22 mouse cellular contexts compared by ENCODE assay signal in genomic region chr3:51842140-51842539, GRCm38 (mm10).
DNase-seq lines count a peak whose midpoint lies in the region; ATAC-seq lines count a peak whose summit lies in the region.
"Had no signal": no experiment of that assay in that cellular context is flagged by ENCODE, and none has a peak within 500 bp of the region (broad histone marks: within the 10 kb centered on the region; RNA-seq: fewer than 3 reads in every experiment).

No protein-coding gene starts in this region.

- H3K9ac ChIP-seq in lung, embryonic 16.5 days (ENCODE audit: low read length), result no peak overlapping the region
- H3K9ac ChIP-seq in embryonic facial prominence, embryonic 15.5 days, result no peak overlapping the region
- no peak overlapping the region for H3K9ac ChIP-seq in stomach, embryonic 15.5 days
- H3K9ac ChIP-seq: heart, embryonic 13.5 days; liver, embryonic 14.5 days had no signal

- H3K4me3 ChIP-seq in lung, embryonic 16.5 days (ENCODE audit: low read length), result no peak overlapping the region
- H3K4me3 ChIP-seq in embryonic facial prominence, embryonic 15.5 days (replicated peaks), result no peak overlapping the region
- no peak overlapping the region for H3K4me3 ChIP-seq in stomach, embryonic 15.5 days (replicated peaks)
- H3K4me3 ChIP-seq: forebrain, embryonic 10.5 days; heart, embryonic 13.5 days; midbrain, embryonic 10.5 days had no signal

- no peak overlapping the region for H3K4me2 ChIP-seq in lung, embryonic 16.5 days (ENCODE audit: low read depth, low read length)
- no peak overlapping the region for H3K4me2 ChIP-seq in embryonic facial prominence, embryonic 15.5 days (replicated peaks)
- no peak overlapping the region for H3K4me2 ChIP-seq in stomach, embryonic 15.5 days
- H3K4me2 ChIP-seq: heart, embryonic 13.5 days had no signal

- H3K36me3 ChIP-seq in lung, embryonic 16.5 days (ENCODE audit: control insufficient read depth, insufficient read depth, low read length), result no peaks in the 10 kb centered on the region
- no peaks in the 10 kb centered on the region for H3K36me3 ChIP-seq in embryonic facial prominence, embryonic 15.5 days
- no peaks in the 10 kb centered on the region for H3K36me3 ChIP-seq in stomach, embryonic 15.5 days
- H3K36me3 ChIP-seq: heart, embryonic 13.5 days had no signal

- peaks cover 16% of the 10 kb centered on the region for H3K4me1 ChIP-seq in lung, embryonic 16.5 days (replicated peaks; ENCODE audit: control insufficient read depth, insufficient read depth, low read length)
- H3K4me1 ChIP-seq in embryonic facial prominence, embryonic 15.5 days, result peaks cover 8% of the 10 kb centered on the region; the same call in 1 of the 2 replicates
- 0 out of 2 replicates have a peak, but pooled peaks cover 4% of the 10 kb centered on the region for H3K4me1 ChIP-seq in stomach, embryonic 15.5 days

- 67% methylated on average over 12 of the region's 12 CpGs for WGBS in lung, embryonic 16.5 days
- 63% methylated on average over 12 of the region's 12 CpGs for WGBS in embryonic facial prominence, embryonic 15.5 days
- WGBS in stomach, embryonic 15.5 days, result 77% methylated on average over 12 of the region's 12 CpGs

- H3K27ac ChIP-seq in lung, embryonic 16.5 days (ENCODE audit: low read length), result no peak overlapping the region
- H3K27ac ChIP-seq in embryonic facial prominence, embryonic 15.5 days (replicated peaks), result no peak overlapping the region
- peak overlapping the region; percentile 64 for H3K27ac ChIP-seq in stomach, embryonic 15.5 days
- H3K27ac ChIP-seq: forebrain, embryonic 10.5 days; heart, embryonic 13.5 days; liver, embryonic 14.5 days; midbrain, embryonic 10.5 days had no signal

- ATAC-seq in frontal cortex, adult (ENCODE audit: low TSS enrichment), result peak; percentile 70
- 0 out of 2 replicates have a peak, but pooled peaks have one; percentile 13 for ATAC-seq in lung, embryonic 16.5 days (ENCODE audit: low read depth)
- 0 out of 2 replicates have a peak, but pooled peaks have one; percentile 63 for ATAC-seq in embryonic facial prominence, embryonic 15.5 days (ENCODE audit: insufficient number of reproducible peaks, low FRiP score, low TSS enrichment, low read depth)
- ATAC-seq in stomach, embryonic 15.5 days (ENCODE audit: insufficient read depth, low FRiP score, low read depth), result no peak
- ATAC-seq: activated CD4-positive, CD25-positive, alpha-beta regulatory T cell, adult 4 months had no signal

- H3K27me3 ChIP-seq in lung, embryonic 16.5 days (ENCODE audit: control insufficient read depth, insufficient read depth, low read depth, low read length), result no peaks in the 10 kb centered on the region
- no peaks in the 10 kb centered on the region for H3K27me3 ChIP-seq in embryonic facial prominence, embryonic 15.5 days
- H3K27me3 ChIP-seq in stomach, embryonic 15.5 days (replicated peaks), result no peaks in the 10 kb centered on the region
- H3K27me3 ChIP-seq: heart, embryonic 13.5 days had no signal

- DNase-seq in frontal cortex, postnatal 14 days (ENCODE audit: low spot score in 2 of 2), result no peak
- no peak for DNase-seq in lung, postnatal 14 days
- DNase-seq in adrenal gland, postnatal 4 days (ENCODE audit: low spot score in 2 of 2), result no peak
- no peak for DNase-seq in gastrocnemius, adult 18-20 months (ENCODE audit: low spot score)
- DNase-seq: adrenal gland, postnatal 25 days; cerebellum, postnatal 10 days; gastrocnemius, postnatal 36 days; heart, postnatal 4 days; kidney, adult 2 months; kidney, postnatal 4 days; layer of hippocampus, postnatal 36 days; lung, postnatal 36 days; right cerebral cortex, postnatal 14 days had no signal

- no peaks in the 10 kb centered on the region for H3K9me3 ChIP-seq in lung, embryonic 16.5 days (ENCODE audit: control insufficient read depth, low read length)
- H3K9me3 ChIP-seq in embryonic facial prominence, embryonic 15.5 days (replicated peaks), result no peaks in the 10 kb centered on the region
- no peaks in the 10 kb centered on the region for H3K9me3 ChIP-seq in stomach, embryonic 15.5 days
- H3K9me3 ChIP-seq: forebrain, embryonic 10.5 days; heart, embryonic 13.5 days; midbrain, embryonic 10.5 days had no signal
